Mouse (Mus musculus) intestine, embryonic 16.5 days (tissue): Measurements from ENCODE around the gene Nme7. TPM values are rescaled to one million over a fixed set of nuclear protein-coding genes. Genes with fewer than 3 reads are reported as not detected.

ENCODE experiments used
- ATAC-seq: fragments of 200-750 bp; cut with Nextera tagmentation; 2 replicates; pipeline ENCODE4 v1.8.0; 2017; ENCODE audit warnings: moderate TSS enrichment, moderate library complexity
- H3K27ac ChIP-seq: fragments of 300-500 bp; sonication (generic); 2 replicates; pipeline ENCODE4 v1.5.1; 2014; ENCODE audit warnings: mild to moderate bottlenecking, low read length
- H3K27me3 ChIP-seq: fragments of 300-500 bp; sonication (generic); replicated peaks from 2 replicates; pipeline ENCODE4 v1.6.1; 2014; ENCODE audit warnings: low read length, control low read depth, mixed read lengths; ENCODE audit not compliant: control insufficient read depth, insufficient read depth
- H3K36me3 ChIP-seq: fragments of 300-500 bp; sonication (generic); 2 replicates; pipeline ENCODE4 v1.6.1; 2014; ENCODE audit warnings: low read length, control low read depth; ENCODE audit not compliant: control insufficient read depth, insufficient read depth
- H3K4me1 ChIP-seq: fragments of 300-500 bp; sonication (generic); 2 replicates; pipeline ENCODE4 v1.6.1; 2014; ENCODE audit warnings: low read length, control low read depth, mixed read lengths; ENCODE audit not compliant: control insufficient read depth, insufficient read depth
- H3K4me2 ChIP-seq: fragments of 300-500 bp; sonication (generic); 2 replicates; pipeline ENCODE4 v1.6.1; 2014; ENCODE audit warnings: low read depth, low read length, control low read depth
- H3K4me3 ChIP-seq: fragments of 300-500 bp; sonication (generic); 2 replicates; pipeline ENCODE4 v1.5.1; 2014; ENCODE audit warnings: mild to moderate bottlenecking, low read length
- H3K9ac ChIP-seq: fragments of 300-500 bp; sonication (generic); 2 replicates; pipeline ENCODE4 v1.6.1; 2014; ENCODE audit warnings: low read depth, low read length
- H3K9me3 ChIP-seq: fragments of 300-500 bp; sonication (generic); 2 replicates; pipeline ENCODE4 v1.6.1; 2016; ENCODE audit warnings: low read length, control low read depth; ENCODE audit not compliant: control insufficient read depth
- WGBS: fragments of 180-500 bp; shearing (Covaris S2); extraction: QIAGEN DNeasy Blood & Tissue Kit; methylation state at CpG from one replicate; pipeline ENCODE4 v1.1.7; 2014; 5-methylcytosine and 5-hydroxymethylcytosine counted together
- polyA plus RNA-seq: library from polyadenylated mRNA; unstranded; fragments of >200 nt; fragmentation: Nextera tagmentation; extraction: Ambion mirVana; gene quantifications from 2 replicates; pipeline ENCODE4 v1.2.1, GENCODE M21; 2015

The Nme7 gene
- polyA plus RNA-seq, 1 experiment from 2014 or later: 30.8 TPM

DNA sequence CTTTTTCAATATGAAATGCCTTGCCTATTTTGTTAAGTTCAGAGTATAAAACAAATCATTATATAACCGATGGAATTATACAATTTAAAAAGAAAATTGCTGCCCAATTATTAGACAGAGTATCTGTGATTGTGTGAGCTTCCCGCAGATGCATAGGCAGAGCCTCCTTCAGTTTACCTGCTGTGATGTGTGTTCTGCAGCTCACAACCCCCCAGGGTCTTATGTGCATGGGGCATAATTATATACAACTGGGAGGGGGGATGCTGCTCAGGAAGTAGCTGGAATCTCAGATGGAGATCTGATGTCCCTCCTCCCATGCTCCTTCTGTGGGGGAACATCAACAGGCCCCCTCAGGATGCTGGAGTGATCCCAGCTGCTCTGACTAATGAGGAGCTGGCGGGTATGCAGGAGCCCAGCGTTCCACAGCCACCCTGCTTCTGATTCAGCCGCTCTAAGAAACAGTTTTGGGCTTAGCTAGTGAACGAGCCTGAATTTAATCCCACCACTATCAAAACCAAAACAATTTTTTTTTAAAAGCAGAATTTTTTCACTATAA is 22.8 kb downstream of the Nme7 start:
- Histone ChIP-seq H3K27ac (no peak overlapping the region), H3K4me1 (peaks cover 5% of the 10 kb centered on the region), H3K4me2 (no peak overlapping the region), H3K36me3 (no peaks in the 10 kb centered on the region), H3K9ac (no peak overlapping the region), H3K9me3 (no peaks in the 10 kb centered on the region), H3K27me3 (no peaks in the 10 kb centered on the region), H3K4me3 (no peak overlapping the region)
- WGBS: 53% methylated on average over 6 of the region's 6 CpGs
- ATAC-seq: peak; percentile 59

- ATAC-seq: no peak
- H3K27ac ChIP-seq: no peak overlapping the region
These were observed 23.8 kb downstream of the Nme7 start for GRCm38 (mm10) chr1:164327764-164328163.

GRCm38 (mm10) chr1:164332559-164332958 is 28.6 kb downstream of the Nme7 start:
- H3K9ac ChIP-seq: no peak overlapping the region
- no peak overlapping the region for H3K27ac ChIP-seq
- ATAC-seq: no peak
- H3K36me3 ChIP-seq: no peaks in the 10 kb centered on the region
- H3K4me3 ChIP-seq: no peak overlapping the region
- 88% methylated on average over 11 of the region's 11 CpGs for WGBS
- no peaks in the 10 kb centered on the region for H3K4me1 ChIP-seq
- H3K27me3 ChIP-seq: no peaks in the 10 kb centered on the region
- no peak overlapping the region for H3K4me2 ChIP-seq
- no peaks in the 10 kb centered on the region for H3K9me3 ChIP-seq

More at GRCm38 (mm10) chr1:164327764-164328163, 23.8 kb downstream of the Nme7 start:
- H3K4me1 ChIP-seq: no peaks in the 10 kb centered on the region
- no peak overlapping the region for H3K9ac ChIP-seq
- no peaks in the 10 kb centered on the region for H3K36me3 ChIP-seq
- H3K27me3 ChIP-seq: no peaks in the 10 kb centered on the region
- no peaks in the 10 kb centered on the region for H3K9me3 ChIP-seq
- H3K4me2 ChIP-seq: no peak overlapping the region
- H3K4me3 ChIP-seq: no peak overlapping the region
- WGBS: 52% methylated on average over 7 of the region's 7 CpGs

- no peak overlapping the region for H3K4me3 ChIP-seq
- H3K27me3 ChIP-seq: no peaks in the 10 kb centered on the region
- no peaks in the 10 kb centered on the region for H3K4me1 ChIP-seq
- H3K9ac ChIP-seq: no peak overlapping the region
- no peak overlapping the region for H3K4me2 ChIP-seq
- H3K36me3 ChIP-seq: no peaks in the 10 kb centered on the region
- ATAC-seq: peak; percentile 82
- H3K9me3 ChIP-seq: no peaks in the 10 kb centered on the region
- H3K27ac ChIP-seq: no peak overlapping the region
- WGBS: 80% methylated on average over 3 of the region's 3 CpGs
These were observed 31.5 kb downstream of the Nme7 start for GRCm38 (mm10) chr1:164335435-164335834.

GRCm38 (mm10) chr1:164335846-164336245 is 31.9 kb downstream of the Nme7 start:
- Histone ChIP-seq H3K27ac (no peak overlapping the region), H3K9ac (no peak overlapping the region), H3K4me3 (no peak overlapping the region), H3K36me3 (no peaks in the 10 kb centered on the region), H3K4me1 (no peaks in the 10 kb centered on the region), H3K9me3 (no peaks in the 10 kb centered on the region), H3K4me2 (no peak overlapping the region), H3K27me3 (no peaks in the 10 kb centered on the region)
- WGBS: 83% methylated on average over 4 of the region's 4 CpGs
- peak; percentile 56 for ATAC-seq

GRCm38 (mm10) chr1:164342161-164342560 is 38.2 kb downstream of the Nme7 start:
- no peak for ATAC-seq
- 86% methylated on average over 3 of the region's 3 CpGs for WGBS
- H3K27ac ChIP-seq: no peak overlapping the region

DNA sequence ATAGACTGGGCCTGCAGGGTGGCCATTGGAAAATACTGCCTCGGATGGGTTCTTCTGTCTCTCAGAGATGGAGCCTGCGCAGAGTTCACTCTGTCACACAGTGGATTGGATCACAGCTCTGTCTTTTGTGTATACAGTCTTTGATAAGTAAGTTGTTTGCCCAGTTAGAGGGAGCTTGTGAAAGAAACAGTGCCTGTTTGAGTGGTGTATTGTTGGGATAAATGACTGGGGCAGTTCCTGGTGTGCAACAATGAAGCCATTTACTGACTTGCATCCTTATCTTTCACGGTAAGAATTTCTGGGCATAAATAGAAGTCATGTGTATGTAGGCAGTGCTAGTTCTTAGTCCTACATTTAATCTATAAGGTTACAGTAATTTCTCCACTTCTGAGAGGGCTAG is 49.5 kb downstream of the Nme7 start:
- Histone ChIP-seq H3K4me2 (no peak overlapping the region), H3K9me3 (no peaks in the 10 kb centered on the region), H3K4me3 (no peak overlapping the region), H3K27ac (no peak overlapping the region; the same call in 1 of the 2 replicates), H3K27me3 (no peaks in the 10 kb centered on the region), H3K9ac (no peak overlapping the region), H3K36me3 (no peaks in the 10 kb centered on the region), H3K4me1 (no peaks in the 10 kb centered on the region)
- 57% methylated on average over 3 of the region's 3 CpGs for WGBS
- peak; percentile 94 for ATAC-seq

More at GRCm38 (mm10) chr1:164342161-164342560, 38.2 kb downstream of the Nme7 start:
- Histone ChIP-seq H3K36me3 (no peaks in the 10 kb centered on the region), H3K9ac (no peak overlapping the region), H3K4me3 (no peak overlapping the region), H3K27me3 (no peaks in the 10 kb centered on the region), H3K9me3 (no peaks in the 10 kb centered on the region), H3K4me2 (no peak overlapping the region), H3K4me1 (no peaks in the 10 kb centered on the region)

GRCm38 (mm10) chr1:164357995-164358394 is 54.1 kb downstream of the Nme7 start:
- WGBS: 67% methylated on average over 3 of the region's 3 CpGs
- no peak for ATAC-seq
- no peak overlapping the region for H3K4me3 ChIP-seq

GRCm38 (mm10) chr1:164361997-164362396 is 58.1 kb downstream of the Nme7 start:
- H3K4me2 ChIP-seq: no peak overlapping the region
- no peak overlapping the region for H3K9ac ChIP-seq
- 75% methylated on average over 2 of the region's 2 CpGs for whole genome bisulfite sequencing
- no peak for ATAC-seq
- H3K4me3 ChIP-seq: no peak overlapping the region
- H3K9me3 ChIP-seq: no peaks in the 10 kb centered on the region
- no peaks in the 10 kb centered on the region for H3K36me3 ChIP-seq
- no peaks in the 10 kb centered on the region for H3K27me3 ChIP-seq
- no peak overlapping the region for H3K27ac ChIP-seq
- H3K4me1 ChIP-seq: no peaks in the 10 kb centered on the region

More at GRCm38 (mm10) chr1:164357995-164358394, 54.1 kb downstream of the Nme7 start:
- Histone ChIP-seq H3K9ac (no peak overlapping the region), H3K36me3 (no peaks in the 10 kb centered on the region), H3K4me2 (no peak overlapping the region), H3K27me3 (no peaks in the 10 kb centered on the region), H3K4me1 (no peaks in the 10 kb centered on the region), H3K27ac (no peak overlapping the region), H3K9me3 (no peaks in the 10 kb centered on the region)
